ENCODE assay signal across 8 mouse cellular contexts in genomic region chr11:99385813-99386721, GRCm38 (mm10). TPM values are rescaled to one million over a fixed set of nuclear protein-coding genes. Genes with fewer than 3 reads are reported as not detected.
DNase-seq lines count a peak whose midpoint lies in the region; ATAC-seq and TF ChIP-seq lines count a peak whose summit lies in the region.

No protein-coding gene starts in this region.

- TF ChIP-seq CTCF in intestine, postnatal 0 days (IDR thresholded peaks at IDR 0.05; ENCODE audit: low read depth): no peak

- no peaks in the 10 kb centered on the region for H3K9me3 ChIP-seq in intestine, postnatal 0 days (ENCODE audit: control insufficient read depth)
- no peaks in the 10 kb centered on the region for H3K9me3 ChIP-seq in midbrain, embryonic 10.5 days (replicated peaks)

- H3K9ac ChIP-seq in intestine, postnatal 0 days (ENCODE audit: low read depth, low read length): peak overlapping the region; percentile 64

- H3K4me1 ChIP-seq in intestine, postnatal 0 days (replicated peaks; ENCODE audit: control insufficient read depth, insufficient read depth, low read length): no peaks in the 10 kb centered on the region
- peaks cover 16% of the 10 kb centered on the region for H3K4me1 ChIP-seq in midbrain, embryonic 10.5 days

- peak overlapping the region; percentile 92 for H3K27ac ChIP-seq in intestine, postnatal 0 days (ENCODE audit: low read depth, low read length)
- H3K27ac ChIP-seq in midbrain, embryonic 10.5 days (replicated peaks): peak overlapping the region; percentile 91

- H3K27me3 ChIP-seq in intestine, postnatal 0 days (replicated peaks; ENCODE audit: control insufficient read depth, insufficient read depth, low read length): no peaks in the 10 kb centered on the region
- peaks cover 25% of the 10 kb centered on the region for H3K27me3 ChIP-seq in midbrain, embryonic 10.5 days (ENCODE audit: low read depth, poor library complexity, severe bottlenecking)

- H3K36me3 ChIP-seq in intestine, postnatal 0 days (ENCODE audit: control insufficient read depth, insufficient read depth): no peaks in the 10 kb centered on the region
- peaks cover 4% of the 10 kb centered on the region; the same call in 1 of the 2 replicates for H3K36me3 ChIP-seq in midbrain, embryonic 10.5 days

- intact Hi-C loops in left cerebral cortex, postnatal 36 days (cut with DNase I): loop anchor here (10.0 kb wide), 3 partner anchors 189 to 779 kb away; no protein-coding TSS in a partner anchor

- ATAC-seq in intestine, postnatal 0 days: peak; percentile 93

- H3K4me3 ChIP-seq in intestine, postnatal 0 days (ENCODE audit: low read depth, low read length): peak overlapping the region; percentile 63
- peak overlapping the region; percentile 75 for H3K4me3 ChIP-seq in midbrain, embryonic 10.5 days

- peak; percentile 95 for DNase-seq in adrenal gland, adult 2 months
- peak; percentile 92 for DNase-seq in embryo, embryonic 11 days
- DNase-seq in gastrocnemius, postnatal 4 days (ENCODE audit: low spot score in 2 of 2): peak; percentile 81 to 91
- DNase-seq in left cerebral cortex, postnatal 36 days (ENCODE audit: low spot score in 2 of 2): peak; percentile 90 to 92
- DNase-seq in midbrain, embryonic 10.5 days (ENCODE audit: low spot score): peak; percentile 91
- DNase-seq in right cerebral cortex, postnatal 36 days (ENCODE audit: low spot score in 2 of 2): peak; percentile 80 to 87
- DNase-seq in urinary bladder, postnatal 4 days (ENCODE audit: low spot score in 2 of 2): peak; percentile 86 to 87

- peak overlapping the region; percentile 65 for H3K4me2 ChIP-seq in intestine, postnatal 0 days (replicated peaks; ENCODE audit: low read depth)

- WGBS in intestine, postnatal 0 days: under 1% methylated on average over 71 of the region's 71 CpGs
- WGBS in midbrain, embryonic 10.5 days: 2% methylated on average over 71 of the region's 71 CpGs

RNA-seq across cellular contexts. Expression of gene Krt10, which starts 3.1 kb away (rescaled TPM):
- 1 to 10 TPM; 5.5 to 5.8 TPM for total RNA-seq in adrenal gland, adult 2 months (2021)
- 0.43 and 0.56 TPM in 2 replicates for polyA plus RNA-seq in adrenal gland, adult 2 months (2012; rRNA removed)
- 1 to 10 TPM; 7.6 to 8.2 TPM for total RNA-seq in gastrocnemius, postnatal 4 days (2021)
- 13.6 and 14.5 TPM in 2 replicates for polyA plus RNA-seq in intestine, postnatal 0 days (2015; fragmentation: Nextera tagmentation; extraction: Ambion mirVana)
- 10 to 100 TPM in 1 of 2 experiments, 1 to 10 TPM in 1; 9.7 to 12.4 TPM for total RNA-seq in left cerebral cortex, postnatal 36 days (2021)
- 24.0 and 27.6 TPM in 2 replicates for polyA plus RNA-seq in midbrain, embryonic 10.5 days (2016; fragmentation: Nextera tagmentation; extraction: Ambion mirVana)

RNA-seq across cellular contexts. Expression of gene Krt28, which starts 11.4 kb away (rescaled TPM):
- total RNA-seq in adrenal gland, adult 2 months (2021): not detected
- polyA plus RNA-seq in adrenal gland, adult 2 months (2012; rRNA removed): not detected in 2 replicates
- not detected for total RNA-seq in gastrocnemius, postnatal 4 days (2021)
- polyA plus RNA-seq in intestine, postnatal 0 days (2015; fragmentation: Nextera tagmentation; extraction: Ambion mirVana): not detected in 2 replicates
- total RNA-seq in left cerebral cortex, postnatal 36 days (2021): not detected
- polyA plus RNA-seq in midbrain, embryonic 10.5 days (2016; fragmentation: Nextera tagmentation; extraction: Ambion mirVana): 0.21 and 0.32 TPM in 2 replicates

RNA-seq across cellular contexts. Expression of gene Krt27, which starts 35.2 kb away (rescaled TPM):
- not detected for total RNA-seq in adrenal gland, adult 2 months (2021)
- not detected in 2 replicates for polyA plus RNA-seq in adrenal gland, adult 2 months (2012; rRNA removed)
- under 1 TPM in 1 of 2 experiments, not detected in 1; 0.18 TPM for total RNA-seq in gastrocnemius, postnatal 4 days (2021)
- polyA plus RNA-seq in intestine, postnatal 0 days (2015; fragmentation: Nextera tagmentation; extraction: Ambion mirVana): not detected in 2 replicates
- not detected for total RNA-seq in left cerebral cortex, postnatal 36 days (2021)
- not detected in 2 replicates for polyA plus RNA-seq in midbrain, embryonic 10.5 days (2016; fragmentation: Nextera tagmentation; extraction: Ambion mirVana)

RNA-seq across cellular contexts. Expression of gene Krt12, which starts 36.0 kb away (rescaled TPM):
- total RNA-seq in adrenal gland, adult 2 months (2021): not detected
- not detected in 2 replicates for polyA plus RNA-seq in adrenal gland, adult 2 months (2012; rRNA removed)
- total RNA-seq in gastrocnemius, postnatal 4 days (2021): not detected
- 0.07 and 0.10 TPM in 2 replicates for polyA plus RNA-seq in intestine, postnatal 0 days (2015; fragmentation: Nextera tagmentation; extraction: Ambion mirVana)
- total RNA-seq in left cerebral cortex, postnatal 36 days (2021): 10 to 100 TPM in 1 of 2 experiments, 1 to 10 TPM in 1; 9.4 to 13.4 TPM
- polyA plus RNA-seq in midbrain, embryonic 10.5 days (2016; fragmentation: Nextera tagmentation; extraction: Ambion mirVana): not detected in 2 replicates

RNA-seq across cellular contexts. Expression of gene Krt26, which starts 48.3 kb away (rescaled TPM):
- total RNA-seq in adrenal gland, adult 2 months (2021): not detected
- not detected in 2 replicates for polyA plus RNA-seq in adrenal gland, adult 2 months (2012; rRNA removed)
- total RNA-seq in gastrocnemius, postnatal 4 days (2021): not detected
- polyA plus RNA-seq in intestine, postnatal 0 days (2015; fragmentation: Nextera tagmentation; extraction: Ambion mirVana): not detected in 2 replicates
- not detected for total RNA-seq in left cerebral cortex, postnatal 36 days (2021)
- 0.21 and 0.60 TPM in 2 replicates for polyA plus RNA-seq in midbrain, embryonic 10.5 days (2016; fragmentation: Nextera tagmentation; extraction: Ambion mirVana)

Comparison
In these comparisons a context has a peak if more than half of its experiments do, and no peak if none do; other contexts are left out.
1. Peak in every context shown above with its lines: DNase-seq, ATAC-seq, H3K4me3 ChIP-seq and H3K27ac ChIP-seq.